Mouse (Mus musculus): ENCODE measurements around the gene Amdhd2.

- TF ChIP-seq POLR2A (IDR thresholded peaks at IDR 0.05; ENCODE audit: low read depth, low read length) (no peak), CTCF (IDR thresholded peaks at IDR 0.05; ENCODE audit: borderline replicate concordance, insufficient read depth, low read length) (no peak)
These were observed 47.0 kb upstream of the Amdhd2 start for GRCm38 (mm10) chr17:24210591-24210990.
